Mouse (Mus musculus): Measurements from ENCODE around the gene Cdh18. TPM values are rescaled to one million over a fixed set of nuclear protein-coding genes. Genes with fewer than 3 reads are reported as not detected.
"Not testable (repeated sequence)": the region's sequence is repeated elsewhere in the genome, so short reads cannot be mapped to it uniquely, and the experiment has no call there.

Cdh18 gene
- total and polyA plus RNA-seq, 2 experiments from 2014 or later: 5.1 to 32.3 TPM

GRCm38 (mm10) chr15:22717681-22718080 is 168.9 kb downstream of the Cdh18 start:
- peak; percentile 16 for DNase-seq
- H3K4me1 ChIP-seq (ENCODE audit: insufficient read depth): no peaks in the 10 kb centered on the region
- no peak overlapping the region for H3K9ac ChIP-seq
- H3K9me3 ChIP-seq (ENCODE audit: low read length): no peaks in the 10 kb centered on the region
- H3K27me3 ChIP-seq (ENCODE audit: insufficient read depth, low read length): no peaks in the 10 kb centered on the region
- TF ChIP-seq CTCF (IDR thresholded peaks at IDR 0.05; ENCODE audit: low read depth): no peak
- WGBS: 26% methylated on average over 3 of the region's 3 CpGs
- H3K27ac ChIP-seq (ENCODE audit: low read depth, low read length): no peak overlapping the region
- H3K4me2 ChIP-seq (ENCODE audit: low read depth): no peak overlapping the region
- peak; percentile 83 for ATAC-seq
- H3K36me3 ChIP-seq (ENCODE audit: insufficient read depth): no peaks in the 10 kb centered on the region
- H3K4me3 ChIP-seq (ENCODE audit: low read depth, low read length): no peak overlapping the region

- Histone ChIP-seq H3K9me3 (ENCODE audit: low read length) (no peaks in the 10 kb centered on the region), H3K4me2 (ENCODE audit: low read depth) (no peak overlapping the region), H3K4me3 (ENCODE audit: low read depth, low read length) (no peak overlapping the region), H3K9ac (no peak overlapping the region), H3K27me3 (ENCODE audit: insufficient read depth, low read length) (no peaks in the 10 kb centered on the region), H3K36me3 (ENCODE audit: insufficient read depth) (no peaks in the 10 kb centered on the region), H3K4me1 (ENCODE audit: insufficient read depth) (no peaks in the 10 kb centered on the region), H3K27ac (ENCODE audit: low read depth, low read length) (no peak overlapping the region)
- TF ChIP-seq CTCF (IDR thresholded peaks at IDR 0.05; ENCODE audit: low read depth): no peak
- peak; percentile 29; the same call in 1 of the 2 replicates for ATAC-seq
- DNase-seq: peak; percentile 6
- WGBS: 34% methylated on average over 1 of the region's 1 CpGs
These were observed 177.8 kb downstream of the Cdh18 start for GRCm38 (mm10) chr15:22726574-22726973.

- H3K9ac ChIP-seq: no peak overlapping the region
- H3K36me3 ChIP-seq (ENCODE audit: insufficient read depth): no peaks in the 10 kb centered on the region
- no peaks in the 10 kb centered on the region for H3K27me3 ChIP-seq (ENCODE audit: insufficient read depth, low read length)
- no peak overlapping the region for H3K27ac ChIP-seq (ENCODE audit: low read depth, low read length)
- no peaks in the 10 kb centered on the region for H3K4me1 ChIP-seq (ENCODE audit: insufficient read depth)
- TF ChIP-seq CTCF (IDR thresholded peaks at IDR 0.05; ENCODE audit: low read depth): no peak
- H3K4me2 ChIP-seq (ENCODE audit: low read depth): no peak overlapping the region
- ATAC-seq: no peak
- no peak overlapping the region for H3K4me3 ChIP-seq (ENCODE audit: low read depth, low read length)
- no peak for DNase-seq
- no peaks in the 10 kb centered on the region for H3K9me3 ChIP-seq (ENCODE audit: low read length)
These were observed 184.2 kb downstream of the Cdh18 start for GRCm38 (mm10) chr15:22733039-22733438.

GRCm38 (mm10) chr15:22736165-22736564 is 187.3 kb downstream of the Cdh18 start:
- Histone ChIP-seq H3K27me3 (ENCODE audit: insufficient read depth, low read length) (no peaks in the 10 kb centered on the region), H3K4me1 (ENCODE audit: insufficient read depth) (no peaks in the 10 kb centered on the region), H3K4me2 (ENCODE audit: low read depth) (no peak overlapping the region), H3K9ac (no peak overlapping the region), H3K36me3 (ENCODE audit: insufficient read depth) (no peaks in the 10 kb centered on the region), H3K4me3 (ENCODE audit: low read depth, low read length) (no peak overlapping the region), H3K27ac (ENCODE audit: low read depth, low read length) (no peak overlapping the region), H3K9me3 (ENCODE audit: low read length) (no peaks in the 10 kb centered on the region)
- TF ChIP-seq CTCF (IDR thresholded peaks at IDR 0.05; ENCODE audit: low read depth): no peak
- ATAC-seq (no peak), DNase-seq (no peak)
- 76% methylated on average over 3 of the region's 3 CpGs for WGBS

GRCm38 (mm10) chr15:22761257-22761656 is 212.4 kb downstream of the Cdh18 start:
- H3K9me3 ChIP-seq (ENCODE audit: low read length); H3K4me2 ChIP-seq (ENCODE audit: low read depth); H3K4me1 ChIP-seq (ENCODE audit: insufficient read depth); H3K27me3 ChIP-seq (ENCODE audit: insufficient read depth, low read length); H3K4me3 ChIP-seq (ENCODE audit: low read depth, low read length); H3K9ac ChIP-seq; H3K36me3 ChIP-seq (ENCODE audit: insufficient read depth); ATAC-seq; DNase-seq; H3K27ac ChIP-seq (ENCODE audit: low read depth, low read length): not testable (repeated sequence)

GRCm38 (mm10) chr15:22766591-22766990 is 217.8 kb downstream of the Cdh18 start:
- ATAC-seq; H3K4me2 ChIP-seq (ENCODE audit: low read depth); H3K4me1 ChIP-seq (ENCODE audit: insufficient read depth); H3K27ac ChIP-seq (ENCODE audit: low read depth, low read length); DNase-seq; H3K9me3 ChIP-seq (ENCODE audit: low read length); H3K9ac ChIP-seq; H3K4me3 ChIP-seq (ENCODE audit: low read depth, low read length); H3K27me3 ChIP-seq (ENCODE audit: insufficient read depth, low read length); H3K36me3 ChIP-seq (ENCODE audit: insufficient read depth): not testable (repeated sequence)
- 92% methylated on average over 3 of the region's 3 CpGs for WGBS

- no peak overlapping the region for H3K4me3 ChIP-seq (ENCODE audit: low read depth, low read length)
- no peaks in the 10 kb centered on the region for H3K9me3 ChIP-seq (ENCODE audit: low read length)
- no peaks in the 10 kb centered on the region for H3K36me3 ChIP-seq (ENCODE audit: insufficient read depth)
- 91% methylated on average over 4 of the region's 4 CpGs for WGBS
- no peak overlapping the region for H3K4me2 ChIP-seq (ENCODE audit: low read depth)
- ATAC-seq (no peak), DNase-seq (no peak)
- no peaks in the 10 kb centered on the region for H3K27me3 ChIP-seq (ENCODE audit: insufficient read depth, low read length)
- H3K9ac ChIP-seq: no peak overlapping the region
- no peaks in the 10 kb centered on the region for H3K4me1 ChIP-seq (ENCODE audit: insufficient read depth)
- no peak for TF ChIP-seq CTCF (IDR thresholded peaks at IDR 0.05; ENCODE audit: low read depth)
- no peak overlapping the region for H3K27ac ChIP-seq (ENCODE audit: low read depth, low read length)
These were observed 227.5 kb downstream of the Cdh18 start for GRCm38 (mm10) chr15:22776346-22776745.

- ATAC-seq (no peak), DNase-seq (no peak)
- H3K27me3 ChIP-seq (ENCODE audit: insufficient read depth, low read length): no peaks in the 10 kb centered on the region
- no peaks in the 10 kb centered on the region for H3K4me1 ChIP-seq (ENCODE audit: insufficient read depth)
- no peak overlapping the region for H3K4me2 ChIP-seq (ENCODE audit: low read depth)
- TF ChIP-seq CTCF (IDR thresholded peaks at IDR 0.05; ENCODE audit: low read depth): no peak
- H3K4me3 ChIP-seq (ENCODE audit: low read depth, low read length): no peak overlapping the region
- no peaks in the 10 kb centered on the region for H3K36me3 ChIP-seq (ENCODE audit: insufficient read depth)
- H3K9ac ChIP-seq: no peak overlapping the region
- H3K27ac ChIP-seq (ENCODE audit: low read depth, low read length): no peak overlapping the region
- WGBS: 87% methylated on average over 6 of the region's 6 CpGs
- H3K9me3 ChIP-seq (ENCODE audit: low read length): no peaks in the 10 kb centered on the region
These were observed 240.9 kb downstream of the Cdh18 start for GRCm38 (mm10) chr15:22789696-22790095.
